8 mouse cellular contexts compared by ENCODE assay signal in genomic region chr7:30607706-30608309, GRCm38 (mm10). TPM values are rescaled to one million over a fixed set of nuclear protein-coding genes. Genes with fewer than 3 reads are reported as not detected.
A peak's percentile ranks its signal among the peaks of the same experiment; 100 is the strongest.
DNase-seq lines count a peak whose midpoint lies in the region; ATAC-seq and TF ChIP-seq lines count a peak whose summit lies in the region.

No protein-coding gene starts in this region.

- no peak overlapping the region for H3K4me2 ChIP-seq in neural tube, embryonic 11.5 days (ENCODE audit: low read depth)

- 31% methylated on average over 8 of the region's 8 CpGs for WGBS in limb, embryonic 10.5 days
- 27% methylated on average over 8 of the region's 8 CpGs for WGBS in neural tube, embryonic 11.5 days

- no peaks in the 10 kb centered on the region for H3K36me3 ChIP-seq in limb, embryonic 10.5 days
- H3K36me3 ChIP-seq in neural tube, embryonic 11.5 days (ENCODE audit: control insufficient read depth, insufficient read depth, low read length) = no peaks in the 10 kb centered on the region

- TF ChIP-seq CTCF in embryonic fibroblast, embryonic 13.5 days (IDR thresholded peaks at IDR 0.05; ENCODE audit: borderline replicate concordance, insufficient read depth, low read length) = peak; percentile 75

- no peak for TF ChIP-seq POLR2A in embryonic fibroblast, embryonic 13.5 days (IDR thresholded peaks at IDR 0.05; ENCODE audit: low read depth, low read length)

- no peaks in the 10 kb centered on the region for H3K4me1 ChIP-seq in embryonic fibroblast, embryonic 13.5 days (ENCODE audit: control insufficient read depth, insufficient read depth, low read length)
- peaks cover 12% of the 10 kb centered on the region for H3K4me1 ChIP-seq in limb, embryonic 10.5 days
- no peaks in the 10 kb centered on the region for H3K4me1 ChIP-seq in neural tube, embryonic 11.5 days (ENCODE audit: control insufficient read depth, insufficient read depth, low read length)

- no peak overlapping the region for H3K27ac ChIP-seq in embryonic fibroblast, embryonic 13.5 days (ENCODE audit: insufficient read depth, low read length)
- no peak overlapping the region for H3K27ac ChIP-seq in limb, embryonic 10.5 days
- no peak overlapping the region for H3K27ac ChIP-seq in neural tube, embryonic 11.5 days (ENCODE audit: low read depth, low read length)

- no peaks in the 10 kb centered on the region for H3K27me3 ChIP-seq in limb, embryonic 10.5 days (ENCODE audit: low read depth, poor library complexity, severe bottlenecking)
- H3K27me3 ChIP-seq in neural tube, embryonic 11.5 days (ENCODE audit: control insufficient read depth, insufficient read depth, low read length) = no peaks in the 10 kb centered on the region

- DNase-seq in cerebellum, postnatal 10 days = peak; percentile 82 to 85
- DNase-seq in cerebellum, adult 11 months = no peak
- peak; percentile 49 for DNase-seq in ovary, postnatal 36 days (ENCODE audit: low spot score)
- no peak for DNase-seq in ovary, postnatal 14 days (ENCODE audit: low spot score)
- peak; percentile 67 for DNase-seq in limb, embryonic 10.5 days (ENCODE audit: low spot score)
- peak; percentile 68 for DNase-seq in neural tube, embryonic 11.5 days (ENCODE audit: low spot score)
- no peak for DNase-seq in layer of hippocampus, adult 11-12 months (ENCODE audit: low spot score)

- ATAC-seq in neural tube, embryonic 11.5 days (ENCODE audit: insufficient read depth, low FRiP score, low TSS enrichment) = no peak

- H3K4me3 ChIP-seq in embryonic fibroblast, embryonic 13.5 days (ENCODE audit: insufficient read depth, low read length) = no peak overlapping the region
- no peak overlapping the region for H3K4me3 ChIP-seq in limb, embryonic 10.5 days
- no peak overlapping the region for H3K4me3 ChIP-seq in neural tube, embryonic 11.5 days (ENCODE audit: low read depth, low read length)

- no peaks in the 10 kb centered on the region for H3K9me3 ChIP-seq in limb, embryonic 10.5 days (replicated peaks)
- H3K9me3 ChIP-seq in neural tube, embryonic 11.5 days (ENCODE audit: control insufficient read depth, low read length) = no peaks in the 10 kb centered on the region

- no peak overlapping the region for H3K9ac ChIP-seq in neural tube, embryonic 11.5 days (ENCODE audit: low read length)

RNA-seq across cellular contexts. Expression of gene Upk1a, which starts 4.8 kb away (rescaled TPM):
- 0.47 and 0.49 TPM in 2 replicates for polyA plus RNA-seq in embryonic fibroblast, embryonic 13.5 days (2011; ENCODE audit: insufficient read length, low read depth, missing spikeins)
- polyA plus RNA-seq in limb, embryonic 10.5 days (2016; fragmentation: Nextera tagmentation; extraction: Ambion mirVana) = 7.9 and 8.2 TPM in 2 replicates
- polyA plus RNA-seq in neural tube, embryonic 11.5 days (2014; fragmentation: Nextera tagmentation; extraction: Ambion mirVana) = 4.8 TPM in 2 replicates

RNA-seq across cellular contexts. Expression of gene Zbtb32, which starts 9.1 kb away (rescaled TPM):
- polyA plus RNA-seq in embryonic fibroblast, embryonic 13.5 days (2011; ENCODE audit: insufficient read length, low read depth, missing spikeins) = not detected in 2 replicates
- polyA plus RNA-seq in limb, embryonic 10.5 days (2016; fragmentation: Nextera tagmentation; extraction: Ambion mirVana) = 0.15 and 0.45 TPM in 2 replicates
- 0.18 TPM in 1 of 2 replicates, not detected in the other for polyA plus RNA-seq in neural tube, embryonic 11.5 days (2014; fragmentation: Nextera tagmentation; extraction: Ambion mirVana)

RNA-seq across cellular contexts. Expression of gene Cox6b1, which starts 18.1 kb away (rescaled TPM):
- polyA plus RNA-seq in embryonic fibroblast, embryonic 13.5 days (2011; ENCODE audit: insufficient read length, low read depth, missing spikeins) = 550 and 557 TPM in 2 replicates
- 776 and 820 TPM in 2 replicates for polyA plus RNA-seq in limb, embryonic 10.5 days (2016; fragmentation: Nextera tagmentation; extraction: Ambion mirVana)
- 786 and 833 TPM in 2 replicates for polyA plus RNA-seq in neural tube, embryonic 11.5 days (2014; fragmentation: Nextera tagmentation; extraction: Ambion mirVana)

RNA-seq across cellular contexts. Expression of gene Kmt2b, which starts 19.3 kb away (rescaled TPM):
- polyA plus RNA-seq in embryonic fibroblast, embryonic 13.5 days (2011; ENCODE audit: insufficient read length, low read depth, missing spikeins) = 31.9 and 40.1 TPM in 2 replicates
- polyA plus RNA-seq in limb, embryonic 10.5 days (2016; fragmentation: Nextera tagmentation; extraction: Ambion mirVana) = 10.2 and 10.6 TPM in 2 replicates
- 11.5 and 11.9 TPM in 2 replicates for polyA plus RNA-seq in neural tube, embryonic 11.5 days (2014; fragmentation: Nextera tagmentation; extraction: Ambion mirVana)

RNA-seq across cellular contexts. Expression of gene Etv2, which starts 27.8 kb away (rescaled TPM):
- not detected in 2 replicates for polyA plus RNA-seq in embryonic fibroblast, embryonic 13.5 days (2011; ENCODE audit: insufficient read length, low read depth, missing spikeins)
- polyA plus RNA-seq in limb, embryonic 10.5 days (2016; fragmentation: Nextera tagmentation; extraction: Ambion mirVana) = 1.3 and 2.5 TPM in 2 replicates
- not detected in 2 replicates for polyA plus RNA-seq in neural tube, embryonic 11.5 days (2014; fragmentation: Nextera tagmentation; extraction: Ambion mirVana)

Comparison
In these comparisons a context has a peak if more than half of its experiments do, and no peak if none do; other contexts are left out.
1. DNase-seq: peak in cerebellum, postnatal 10 days (2 of 2), ovary, postnatal 36 days (single experiment), limb, embryonic 10.5 days (single experiment) and neural tube, embryonic 11.5 days (single experiment); none in cerebellum, adult 11 months (single experiment), ovary, postnatal 14 days (single experiment) and layer of hippocampus, adult 11-12 months (single experiment).